Mouse (Mus musculus) NIH3T3 (cell line): ENCODE measurements at regions not wholly inside any gene's neighbourhood (a gene's known extent, or its start where the extent isn't known, plus 50 kb on each side); places are given as distances from the start of the nearest gene placed in this dataset.

ENCODE experiments used
- DNase-seq: peaks from one replicate; pipeline ENCODE4 v3.0.0-alpha.2; 2012; ENCODE audit warnings: low read depth

DNA sequence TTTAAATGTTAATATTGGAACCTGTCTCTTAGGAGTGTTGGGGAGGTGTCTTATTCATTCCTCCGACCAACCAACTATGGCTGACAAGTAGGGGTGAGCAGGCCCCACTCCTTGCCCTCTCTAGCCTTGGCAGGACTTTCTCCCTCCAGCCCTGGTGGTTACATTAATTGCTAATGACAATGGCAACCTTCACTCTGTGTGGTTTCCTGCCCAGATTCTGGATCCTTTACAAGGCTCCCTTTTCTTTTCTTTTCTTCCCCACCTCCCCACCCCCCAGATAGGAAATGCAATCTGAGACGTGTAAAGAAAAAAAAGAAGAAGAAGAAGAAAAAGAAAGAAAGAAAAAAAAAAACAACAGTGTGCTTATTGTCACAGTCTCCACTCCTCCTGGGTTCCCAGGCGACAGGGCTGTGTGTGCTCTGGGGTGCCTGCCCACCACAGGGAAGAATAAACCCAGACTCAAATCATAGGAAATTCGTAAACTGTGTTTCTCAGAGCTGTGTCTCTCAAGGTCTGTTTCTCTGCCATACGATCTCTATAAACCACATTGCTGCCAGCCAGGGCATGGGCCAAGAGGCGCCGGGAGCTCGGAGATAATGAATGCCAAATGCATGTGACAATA lies 637.6 kb downstream of the Insc start:
- no peak for DNase-seq

DNA sequence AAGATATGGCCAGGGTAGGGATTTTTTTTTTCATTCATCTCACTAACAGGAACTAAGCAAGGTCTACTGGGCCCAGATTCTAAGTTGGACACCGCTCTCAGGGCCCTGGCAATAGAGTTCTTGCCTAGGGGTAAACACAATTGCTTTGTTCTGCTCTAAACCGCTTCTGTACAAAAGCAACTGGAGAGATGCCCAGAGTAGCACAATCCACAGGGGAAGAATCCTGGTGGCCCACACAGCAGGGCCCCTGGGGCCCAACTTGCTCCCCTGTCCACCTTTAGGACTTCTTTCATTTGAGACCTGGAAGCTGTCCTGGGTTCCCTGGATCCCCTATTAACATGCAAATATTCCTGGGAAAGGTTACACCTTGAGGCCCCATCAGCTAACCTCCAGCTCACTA lies 639.4 kb downstream of the Insc start:
- no peak for DNase-seq

DNA sequence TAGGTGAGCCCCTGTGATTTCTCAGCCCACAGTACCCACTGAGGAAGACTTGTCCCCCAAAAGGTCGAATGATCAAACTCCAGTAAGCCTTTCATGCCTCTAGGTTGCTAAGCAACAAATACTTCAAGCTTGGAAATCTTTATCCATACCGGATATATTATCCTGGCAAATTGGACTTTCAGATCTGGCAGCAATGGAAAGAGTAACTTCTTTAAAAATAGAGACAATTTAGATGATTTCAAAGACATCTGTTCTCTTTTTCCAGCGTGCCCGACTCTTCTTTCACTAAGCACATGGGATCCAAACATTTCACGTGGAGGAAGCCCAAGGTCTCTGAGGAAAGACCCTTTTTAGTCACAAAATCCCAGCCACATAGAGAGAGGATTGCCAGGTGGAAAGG lies 645.4 kb downstream of the Insc start:
- no peak for DNase-seq

DNA sequence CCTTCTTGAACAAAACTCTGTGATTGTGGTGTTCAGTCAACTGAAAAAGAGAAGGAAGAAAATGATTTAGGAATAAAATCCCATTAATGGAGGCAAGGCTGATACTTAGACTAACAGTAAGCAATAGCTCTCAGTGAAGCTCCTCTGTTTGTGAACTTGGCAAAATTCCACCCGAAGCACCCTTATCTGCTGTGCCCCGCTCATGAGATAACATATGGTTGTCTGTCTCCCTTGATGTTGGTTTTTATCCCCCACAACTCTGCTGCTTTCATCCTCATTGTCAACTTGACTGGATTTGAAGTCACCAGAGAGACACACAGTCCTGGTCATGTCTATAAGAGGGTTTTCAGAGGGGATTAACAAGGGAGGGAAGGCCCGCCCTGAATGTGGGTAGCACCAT lies 646.1 kb downstream of the Sox6 start:
- no peak for DNase-seq

DNA sequence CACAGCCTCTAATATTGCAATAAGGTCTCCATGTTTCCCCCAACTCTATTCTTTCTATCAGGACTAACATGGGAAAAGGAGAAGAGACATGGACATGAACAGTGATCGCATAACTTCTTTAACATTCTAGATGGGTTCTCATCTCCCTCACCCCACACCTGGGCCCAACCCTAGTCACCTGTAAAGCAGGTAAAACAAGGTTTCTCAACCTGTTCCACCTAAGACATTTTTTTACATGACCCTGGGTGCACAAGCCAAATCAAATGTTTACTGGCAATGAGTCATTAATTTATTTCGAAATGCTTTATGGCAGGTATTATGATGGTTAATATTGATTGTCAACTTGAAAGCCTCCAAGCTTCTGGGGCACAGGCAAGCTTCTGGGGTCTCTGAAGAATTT lies 640.4 kb downstream of the Sox6 start:
- no peak for DNase-seq

DNA sequence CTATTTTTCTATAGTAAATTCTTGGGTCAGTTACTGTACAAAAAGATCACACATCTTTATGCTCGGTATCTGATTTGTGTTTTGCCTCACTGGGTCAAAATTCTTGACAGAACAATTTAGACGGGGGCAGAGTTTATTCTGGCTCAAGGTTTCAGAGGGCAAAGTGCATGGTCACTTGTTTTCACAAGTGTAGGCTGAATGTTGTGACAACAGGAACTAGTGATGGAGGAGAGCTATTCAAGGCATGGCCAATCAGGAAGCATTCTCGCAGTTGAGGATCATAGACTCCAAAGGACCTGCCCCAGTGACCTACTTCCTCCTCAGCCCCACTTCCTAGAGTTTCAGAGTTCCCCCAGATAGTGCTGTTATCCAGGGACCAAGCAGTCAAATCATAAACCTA lies 639.1 kb downstream of the Sox6 start:
- DNase-seq = no peak

DNA sequence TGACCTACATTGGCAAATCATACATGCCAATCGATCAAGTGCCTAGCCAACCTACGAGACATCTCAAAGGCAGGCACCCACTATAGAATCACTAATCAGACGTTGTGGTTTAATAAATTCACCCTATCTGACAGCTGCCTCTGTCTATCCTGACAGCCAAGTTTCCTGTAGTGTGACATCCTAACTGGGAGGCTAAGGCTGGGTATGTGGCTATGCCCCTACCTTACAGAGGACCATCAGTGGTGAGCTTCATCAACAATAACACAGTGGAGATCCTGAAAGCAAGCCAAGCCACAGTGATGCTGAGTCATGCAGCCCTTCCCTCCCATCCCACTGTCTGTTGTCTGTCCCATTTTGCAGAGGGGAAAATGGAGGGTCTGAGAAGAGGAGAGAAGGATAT lies 630.7 kb downstream of the Sox6 start:
- DNase-seq = no peak

DNA sequence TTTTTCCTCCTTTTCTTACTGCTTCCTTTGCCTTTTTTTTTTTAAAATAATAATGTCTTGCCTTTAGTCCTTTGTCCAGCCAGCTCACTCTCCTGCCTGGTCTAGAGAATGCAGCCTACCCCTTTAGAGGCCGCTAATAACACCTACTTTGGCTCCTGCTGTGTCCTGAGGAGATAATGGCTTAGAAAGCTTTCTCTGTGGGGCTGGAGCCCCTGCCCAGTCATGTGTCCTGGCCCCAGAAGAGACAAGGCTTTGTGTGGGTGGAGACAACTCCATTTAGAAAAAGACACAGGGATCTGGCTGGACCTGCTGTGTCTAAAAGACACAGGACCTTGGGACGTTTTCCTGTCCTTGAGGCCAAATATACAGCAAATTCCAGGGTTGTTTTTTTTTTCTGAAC lies 629.7 kb downstream of the Sox6 start:
- no peak for DNase-seq

DNA sequence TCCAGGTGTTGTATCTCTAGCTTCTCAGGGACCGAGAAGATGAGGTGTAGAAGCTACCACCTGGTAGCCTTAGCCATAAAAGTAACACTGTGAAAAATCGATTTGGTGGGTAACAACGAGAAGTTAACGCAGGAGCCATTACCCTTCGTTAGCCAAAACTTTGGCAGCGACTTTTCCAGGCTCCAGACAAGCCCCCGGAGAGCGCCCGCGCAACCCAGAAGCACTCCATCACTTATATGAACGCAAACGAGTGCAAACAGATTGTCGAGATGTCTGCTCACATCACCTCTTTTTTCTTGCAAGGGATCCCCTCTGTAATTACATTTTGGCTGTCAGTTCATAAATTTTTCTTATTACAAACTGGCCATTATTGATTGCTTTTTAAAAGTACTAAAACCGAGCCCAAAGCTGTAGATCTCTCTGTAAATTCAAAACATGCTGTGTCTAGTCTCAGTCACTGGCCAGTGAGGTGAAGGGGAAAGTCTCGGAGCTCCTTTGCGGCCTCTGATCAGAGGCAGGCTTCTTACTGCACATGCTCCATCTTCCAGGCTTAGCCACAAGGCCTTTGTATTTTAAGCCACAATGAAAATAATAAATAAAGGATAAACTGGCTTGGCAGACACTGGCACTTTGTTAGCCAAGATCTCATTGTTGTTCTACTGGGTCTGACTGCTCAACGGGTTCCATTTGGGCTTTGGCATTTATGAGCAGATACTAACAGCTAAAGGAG lies 627.9 kb downstream of the Sox6 start:
- DNase-seq = no peak

DNA sequence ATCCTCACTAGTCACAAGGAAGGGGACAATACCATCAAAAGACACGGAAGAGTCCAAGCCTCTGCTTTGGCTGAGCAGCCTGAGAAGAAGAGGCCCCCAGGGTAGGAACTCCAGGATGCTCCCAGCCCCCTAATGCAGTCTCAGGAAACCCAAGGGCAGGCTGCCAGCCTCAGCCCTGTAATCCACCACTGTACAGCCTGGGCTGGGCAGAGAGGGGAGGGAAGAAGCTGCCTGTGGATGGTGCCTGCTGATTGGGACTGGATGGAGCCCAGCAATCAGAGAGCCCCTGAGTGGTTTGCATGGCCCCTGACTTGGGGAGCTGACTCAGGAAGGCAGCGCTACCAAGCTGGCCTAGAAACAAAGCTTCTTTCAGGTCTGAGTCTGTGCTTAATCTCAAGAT lies 627.1 kb downstream of the Sox6 start:
- DNase-seq = no peak

DNA sequence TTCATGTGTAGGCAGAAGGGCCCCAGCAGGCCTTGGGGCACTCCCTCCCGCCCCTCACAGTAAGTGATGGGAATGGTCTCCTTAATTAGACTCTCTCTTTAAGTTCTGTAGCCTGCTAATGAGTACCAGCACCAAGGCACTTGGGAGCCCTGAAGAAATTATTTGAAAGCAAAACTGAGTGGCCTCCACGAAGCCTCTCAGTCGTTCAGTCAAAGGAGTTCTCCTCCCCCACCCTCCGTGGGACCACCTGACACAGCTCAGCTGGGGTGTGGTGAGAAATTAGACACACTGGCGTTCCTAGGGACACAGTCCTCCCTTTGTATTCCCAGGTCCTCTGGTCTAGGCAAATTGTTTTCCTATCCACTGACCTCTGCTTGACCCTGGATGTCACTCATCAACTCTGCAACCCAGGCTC lies 623.4 kb downstream of the Sox6 start:
- no peak for DNase-seq
